Mouse (Mus musculus) left cerebral cortex, adult 8-10 months (tissue): ENCODE measurements around the gene C8a. TPM values are rescaled to one million over a fixed set of nuclear protein-coding genes. Genes with fewer than 3 reads are reported as not detected.

Source experiments
- DNase-seq, 2 experiments: peaks; one replicate each; pipeline ENCODE4 v3.0.0; 2022; ENCODE audit warnings: low spot score in 2 of 2
- total RNA-seq, 4 experiments: library from RNA; stranded (reverse); gene quantifications; 2 replicates each; pipeline ENCODE4 v1.2.4; 2022

The C8a gene
- total RNA-seq, 4 experiments from 2014 or later, result 0.24 to 0.34 TPM; not detected in 2

DNA sequence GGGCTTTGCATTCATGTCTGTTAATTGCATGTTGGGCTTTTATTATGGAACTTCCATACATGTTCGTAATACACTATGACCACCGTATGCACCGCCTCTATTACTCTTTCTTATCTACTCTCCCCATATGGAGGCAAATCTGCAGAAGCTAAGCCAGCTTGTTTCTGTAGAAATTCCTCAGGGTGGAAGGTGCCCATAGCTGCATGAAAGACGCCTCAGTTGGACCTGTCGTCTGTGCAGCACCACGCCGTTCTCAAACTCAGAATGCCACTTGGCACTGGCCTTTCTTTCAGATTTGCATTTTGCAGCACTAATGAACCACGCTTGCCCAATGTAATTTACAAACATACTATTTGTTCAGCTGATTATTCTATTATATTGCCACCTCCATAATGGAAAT lies 106.6 kb downstream of the C8a start:
- DNase-seq, result no peak

DNA sequence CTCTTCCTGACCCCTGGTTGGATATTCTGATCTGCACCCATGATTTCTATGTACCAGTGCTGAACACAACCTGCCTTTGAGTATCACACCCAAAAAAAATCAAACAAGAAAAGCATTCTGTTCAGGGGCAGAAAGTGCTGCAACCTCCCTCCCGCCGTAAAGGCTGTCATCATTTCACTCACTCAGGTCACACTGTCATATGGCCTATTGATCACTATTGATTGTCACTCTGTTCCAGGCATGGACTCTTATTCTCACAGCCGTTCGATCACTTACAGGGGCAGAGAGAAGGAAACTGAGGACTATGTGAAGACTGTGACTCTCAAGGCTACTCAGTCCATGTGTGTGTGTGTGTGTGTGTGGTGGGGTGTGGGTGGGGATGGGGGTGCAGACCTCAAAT lies 108.0 kb downstream of the C8a start:
- no peak for DNase-seq

DNA sequence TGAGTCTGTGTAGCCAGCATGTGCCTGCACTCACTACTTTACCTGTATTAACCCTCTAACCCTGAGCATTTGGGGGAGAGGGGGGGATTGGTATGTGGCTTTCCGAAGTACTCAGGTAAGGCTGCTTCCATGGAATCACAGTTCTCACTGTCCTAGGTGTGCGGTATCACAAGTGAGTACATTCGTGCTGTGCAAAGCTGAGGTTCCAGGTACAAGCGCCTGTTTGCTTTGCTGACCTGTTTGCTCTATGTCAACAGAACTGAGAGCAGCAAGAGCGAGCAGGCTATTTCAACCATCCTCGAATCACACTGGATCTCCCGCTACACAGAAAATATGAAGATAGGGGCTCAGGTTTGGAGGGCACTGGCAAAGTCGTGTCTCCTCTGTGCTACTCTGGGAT lies 110.1 kb downstream of the C8a start, which contains the start of gene C8b:
C8b (plus strand) TSS at position 253 of the 400 bp plus-strand sequence.
- DNase-seq, result no peak

Other genes starting within 250 kb of the C8a start
- under 1 TPM in 2 of 4 experiments, not detected in 2; 0.21 to 0.49 TPM for gene C8b, start 110.1 kb downstream of the C8a start, total RNA-seq
- not detected for gene Gm17662, start 19.1 kb downstream of the C8a start, total RNA-seq
- gene Fyb2, start 37.1 kb upstream of the C8a start, total RNA-seq, result 1 to 10 TPM in 3 of 4 experiments, under 1 TPM in 1; 0.80 to 1.8 (median 1.0) TPM
- gene Prkaa2, start 233.5 kb upstream of the C8a start, total RNA-seq, result 10 to 100 TPM; 28.1 to 33.4 (median 28.7) TPM